Mouse (Mus musculus) lung, postnatal 0 days (tissue): ENCODE data around the gene Cops8. TPM values are rescaled to one million over a fixed set of nuclear protein-coding genes. Genes with fewer than 3 reads are reported as not detected.

Experiments used
- ATAC-seq: fragments of 200-750 bp; cut with Nextera tagmentation; 2 replicates; pipeline ENCODE4 v1.8.0; 2017; ENCODE audit warnings: moderate library complexity
- DNase-seq: peaks from one replicate; pipeline ENCODE4 v3.0.0-alpha.2; 2016; ENCODE audit warnings: low spot score
- H3K27ac ChIP-seq: fragments of 300-500 bp; sonication (generic); 2 replicates; pipeline ENCODE4 v1.5.1; 2014; ENCODE audit warnings: antibody characterized with exemption, mild to moderate bottlenecking, low read length, mixed read lengths
- H3K27me3 ChIP-seq: fragments of 300-500 bp; sonication (generic); replicated peaks from 2 replicates; pipeline ENCODE4 v1.6.1; 2014; ENCODE audit warnings: low read length, mixed read lengths; ENCODE audit not compliant: insufficient read depth
- H3K36me3 ChIP-seq: fragments of 300-500 bp; sonication (generic); 2 replicates; pipeline ENCODE4 v1.6.1; 2014; ENCODE audit warnings: low read length, mixed read lengths; ENCODE audit not compliant: insufficient read depth
- H3K4me1 ChIP-seq: fragments of 300-500 bp; sonication (generic); 2 replicates; pipeline ENCODE4 v1.6.1; 2014; ENCODE audit warnings: antibody characterized with exemption, low read depth, low read length, mixed read lengths; ENCODE audit not compliant: insufficient read depth
- H3K4me2 ChIP-seq: fragments of 300-500 bp; sonication (generic); replicated peaks from 2 replicates; pipeline ENCODE4 v1.6.1; 2014; ENCODE audit warnings: low read depth, mild to moderate bottlenecking, low read length, moderate library complexity, mixed read lengths
- H3K4me3 ChIP-seq: fragments of 300-500 bp; sonication (generic); 2 replicates; pipeline ENCODE4 v1.5.1; 2014; ENCODE audit warnings: low read depth, low read length
- H3K9ac ChIP-seq: fragments of 300-500 bp; sonication (generic); replicated peaks from 2 replicates; pipeline ENCODE4 v1.6.1; 2014; ENCODE audit warnings: low read depth, mild to moderate bottlenecking
- H3K9me3 ChIP-seq: fragments of 300-500 bp; sonication (generic); 2 replicates; pipeline ENCODE4 v1.6.1; 2016; ENCODE audit warnings: low read length, mixed read lengths
- CTCF ChIP-seq: IDR thresholded peaks from 2 replicates; pipeline ENCODE4 v1.5.1; 2016; ENCODE audit warnings: antibody characterized with exemption, mild to moderate bottlenecking
- EP300 ChIP-seq: IDR thresholded peaks from 2 replicates; pipeline ENCODE4 v1.6.1; 2016; ENCODE audit warnings: antibody characterized with exemption, mild to moderate bottlenecking, control low read depth
- WGBS: fragments of 180-500 bp; shearing (Covaris S2); extraction: QIAGEN DNeasy Blood & Tissue Kit; methylation state at CpG from one replicate; pipeline ENCODE4 v1.1.7; 2014; 5-methylcytosine and 5-hydroxymethylcytosine counted together
- polyA plus RNA-seq: library from polyadenylated mRNA; unstranded; fragments of >200 nt; fragmentation: Nextera tagmentation; extraction: Ambion mirVana; gene quantifications from 2 replicates; pipeline ENCODE4 v1.2.1, GENCODE M21; 2015

The Cops8 gene
- polyA plus RNA-seq = 79.7 and 93.3 TPM in 2 replicates

DNA sequence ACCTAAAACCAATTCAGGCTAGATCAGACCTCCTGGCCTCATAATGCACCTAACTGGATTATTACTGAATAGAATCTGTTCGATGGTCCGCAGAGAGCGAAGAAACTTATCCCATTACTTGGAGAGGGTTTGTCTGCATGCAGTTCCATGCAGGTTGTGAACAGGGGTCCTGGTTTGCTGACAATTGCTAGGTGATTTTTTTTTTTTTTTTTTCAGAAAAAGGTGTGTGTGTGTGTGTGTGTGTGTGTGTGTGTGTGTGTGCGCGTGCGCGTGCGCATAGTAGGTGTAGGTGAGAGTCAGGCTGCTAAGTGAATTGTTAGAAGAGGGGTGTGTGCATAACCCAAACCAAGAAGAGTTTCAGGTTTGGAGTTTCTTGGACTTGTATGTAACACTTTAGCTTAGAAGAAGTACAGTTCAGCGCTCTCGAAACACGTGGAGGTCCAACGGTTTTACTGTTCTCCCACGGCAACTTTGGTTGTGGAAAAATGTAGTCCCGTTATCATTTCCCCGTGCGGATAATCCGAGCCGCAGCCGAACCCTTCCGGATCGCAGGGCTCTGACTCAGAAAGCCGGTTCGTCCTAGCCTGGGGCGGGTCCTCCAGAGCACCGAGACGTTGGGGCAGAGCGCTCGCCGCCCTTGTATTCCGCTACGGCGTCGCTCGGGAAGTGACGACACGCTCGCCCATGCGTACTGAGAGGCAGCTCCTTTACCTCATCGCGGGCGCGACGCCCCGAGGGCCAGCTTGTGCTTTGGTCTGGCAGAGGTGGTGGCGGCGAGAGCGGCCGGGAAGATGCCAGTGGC, at the start of gene Cops8:
Gene Cops8, plus strand, starts transcription at position 223 of the 802 bp plus-strand sequence.
- peak within 1 kb of the TSS; percentile 91 for H3K4me3 ChIP-seq
- DNase-seq = peak; percentile 98
- peak within 1 kb of the TSS; percentile 64 for H3K27ac ChIP-seq
- 6% methylated on average over 48 of the region's 48 CpGs for WGBS
- H3K36me3 ChIP-seq = peaks cover 15% of the 10 kb centered on the region; the same call in 1 of the 2 replicates
- H3K4me2 ChIP-seq = peak within 1 kb of the TSS; percentile 72
- TF ChIP-seq CTCF = no peak
- TF ChIP-seq EP300 = peak; percentile 22; the same call in 1 of the 2 replicates
- peak; percentile 99 for ATAC-seq
- no peaks in the 10 kb centered on the region for H3K4me1 ChIP-seq
- H3K9me3 ChIP-seq = no peaks in the 10 kb centered on the region
- H3K27me3 ChIP-seq = no peaks in the 10 kb centered on the region
- peak within 1 kb of the TSS; percentile 89 for H3K9ac ChIP-seq

DNA sequence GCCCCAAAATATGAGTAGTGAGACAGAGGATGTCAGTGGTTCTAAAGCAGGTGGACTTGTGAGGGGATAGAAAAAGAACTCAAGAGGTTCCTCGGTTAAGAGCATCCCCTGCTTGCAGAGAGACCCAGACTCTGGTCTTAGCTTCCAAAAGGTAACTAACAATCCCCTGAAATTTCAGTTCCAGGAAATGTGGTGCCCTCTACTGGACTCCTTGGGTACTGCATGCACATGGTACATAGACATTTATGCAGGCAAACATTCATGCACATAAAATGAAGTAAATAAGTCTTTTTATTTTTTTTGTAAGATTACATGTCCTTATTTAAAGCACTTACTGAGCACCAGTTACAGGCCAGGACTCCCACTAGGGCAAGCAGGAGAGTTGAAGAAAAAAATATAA, 45.6 kb upstream of the Cops8 start:
- Histone ChIP-seq H3K27me3 (no peaks in the 10 kb centered on the region), H3K4me2 (no peak overlapping the region), H3K9ac (no peak overlapping the region), H3K4me3 (no peak overlapping the region), H3K36me3 (no peaks in the 10 kb centered on the region), H3K9me3 (no peaks in the 10 kb centered on the region), H3K27ac (no peak overlapping the region), H3K4me1 (no peaks in the 10 kb centered on the region)
- peak; percentile 5 for DNase-seq
- whole genome bisulfite sequencing = 70% methylated on average over 1 of the region's 1 CpGs
- no peak for ATAC-seq
- TF ChIP-seq CTCF = peak; percentile 61
- TF ChIP-seq EP300 = no peak

DNA sequence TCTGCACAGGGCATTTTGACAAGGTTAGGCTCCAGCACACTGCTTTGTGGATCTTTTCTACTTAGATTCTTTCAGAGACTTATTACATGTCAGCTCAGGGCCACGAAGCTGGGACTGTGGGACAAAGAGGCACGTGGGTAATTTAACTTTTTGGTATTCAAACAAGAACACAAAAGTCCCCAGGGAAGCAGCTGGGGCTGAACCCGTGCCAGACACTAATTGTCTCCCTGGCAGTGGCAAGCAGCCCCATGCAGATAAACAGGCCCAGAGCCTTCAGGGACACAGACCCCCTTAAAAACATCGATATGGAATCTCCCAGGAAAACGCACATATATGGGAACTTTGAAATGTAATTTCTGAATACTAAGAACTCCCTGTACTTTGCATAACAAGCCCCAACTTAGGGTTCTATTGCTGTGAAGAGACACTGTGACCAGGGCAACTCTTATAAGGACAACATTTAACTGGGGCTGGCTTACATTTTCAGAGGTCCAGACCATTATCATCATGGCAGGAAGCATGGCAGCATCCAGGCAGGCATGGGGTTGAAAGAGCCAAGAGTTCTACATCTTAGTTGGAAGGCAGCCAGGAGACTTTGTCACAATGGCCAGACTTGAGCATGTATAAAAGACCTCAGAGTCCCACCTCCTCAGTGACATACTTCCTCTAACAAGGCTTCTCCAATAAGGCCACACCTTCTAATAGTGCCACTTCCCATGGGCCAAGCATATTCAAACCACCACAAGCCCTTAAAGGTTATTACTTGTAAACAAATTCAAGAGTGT, 41.6 kb upstream of the Cops8 start:
- Histone ChIP-seq H3K36me3 (no peaks in the 10 kb centered on the region), H3K9me3 (no peaks in the 10 kb centered on the region), H3K4me1 (no peaks in the 10 kb centered on the region), H3K4me2 (no peak overlapping the region), H3K9ac (no peak overlapping the region), H3K27ac (no peak overlapping the region), H3K4me3 (no peak overlapping the region), H3K27me3 (no peaks in the 10 kb centered on the region)
- ATAC-seq (no peak), DNase-seq (no peak)
- TF ChIP-seq CTCF (no peak), EP300 (no peak)
- WGBS = 53% methylated on average over 5 of the region's 5 CpGs

DNA sequence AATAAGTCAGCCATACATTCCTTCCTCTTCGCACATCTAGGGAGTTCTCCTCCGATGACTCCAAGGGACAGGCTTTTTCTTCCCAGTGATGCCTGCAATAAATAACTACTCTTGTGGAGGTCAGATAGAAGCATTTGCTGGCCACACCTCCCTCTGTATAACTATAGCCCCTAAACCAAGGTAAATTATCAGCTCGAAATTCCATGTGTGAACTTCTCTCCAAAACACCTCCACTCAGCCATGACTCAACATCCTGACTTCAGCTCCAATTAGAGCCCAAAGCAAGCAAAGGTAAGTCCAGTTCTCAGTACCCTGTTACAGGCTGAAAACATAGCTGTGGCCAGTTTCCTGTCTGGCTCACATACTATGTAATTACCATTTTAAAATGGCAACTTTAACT, 38.8 kb upstream of the Cops8 start:
- DNase-seq = no peak

GRCm38 (mm10) chr1:90566664-90567440, 35.9 kb upstream of the Cops8 start:
- no peak overlapping the region for H3K4me2 ChIP-seq
- H3K36me3 ChIP-seq = no peaks in the 10 kb centered on the region
- no peak overlapping the region for H3K4me3 ChIP-seq
- H3K9me3 ChIP-seq = no peaks in the 10 kb centered on the region
- no peaks in the 10 kb centered on the region for H3K4me1 ChIP-seq
- ATAC-seq = no peak
- H3K27me3 ChIP-seq = no peaks in the 10 kb centered on the region
- DNase-seq = no peak
- no peak overlapping the region for H3K27ac ChIP-seq
- 57% methylated on average over 15 of the region's 15 CpGs for WGBS
- TF ChIP-seq EP300 = no peak
- TF ChIP-seq CTCF = no peak
- H3K9ac ChIP-seq = no peak overlapping the region

More for the DNA sequence above, 38.8 kb upstream of the Cops8 start:
- no peak for TF ChIP-seq CTCF
- no peak for TF ChIP-seq EP300
- H3K27me3 ChIP-seq = no peaks in the 10 kb centered on the region
- H3K4me2 ChIP-seq = no peak overlapping the region
- H3K9ac ChIP-seq = no peak overlapping the region
- no peak overlapping the region for H3K27ac ChIP-seq
- H3K4me1 ChIP-seq = no peaks in the 10 kb centered on the region
- 77% methylated on average over 3 of the region's 3 CpGs for WGBS
- no peaks in the 10 kb centered on the region for H3K36me3 ChIP-seq
- no peak for ATAC-seq
- no peaks in the 10 kb centered on the region for H3K9me3 ChIP-seq
- no peak overlapping the region for H3K4me3 ChIP-seq

GRCm38 (mm10) chr1:90573831-90574230, 28.9 kb upstream of the Cops8 start:
- DNase-seq = no peak
- TF ChIP-seq EP300 (no peak), CTCF (no peak)
- Histone ChIP-seq H3K4me1 (no peaks in the 10 kb centered on the region), H3K36me3 (no peaks in the 10 kb centered on the region), H3K4me2 (no peak overlapping the region), H3K27me3 (no peaks in the 10 kb centered on the region; the same call in 1 of the 2 replicates), H3K9me3 (no peaks in the 10 kb centered on the region), H3K27ac (no peak overlapping the region), H3K4me3 (no peak overlapping the region), H3K9ac (no peak overlapping the region)
- no peak for ATAC-seq
- WGBS = 81% methylated on average over 6 of the region's 6 CpGs
